Mouse (Mus musculus) testis, adult 2 months (tissue): Measurements from ENCODE around the gene Rnf26. TPM values are rescaled to one million over a fixed set of nuclear protein-coding genes. Genes with fewer than 3 reads are reported as not detected.
A peak's percentile ranks its signal among the peaks of the same experiment; 100 is the strongest.

Experiments used
- H3K27ac ChIP-seq: fragments of 200-500 bp; 2 replicates; pipeline ENCODE4 v1.5.1; 2012; ENCODE audit warnings: low read depth, low read length; ENCODE audit not compliant: control insufficient read depth, insufficient read depth
- H3K27me3 ChIP-seq: fragments of 200-500 bp; 2 replicates; pipeline ENCODE4 v1.6.1; 2012; ENCODE audit warnings: mild to moderate bottlenecking, low read length, moderate library complexity; ENCODE audit not compliant: control insufficient read depth, insufficient read depth
- H3K36me3 ChIP-seq: fragments of 200-500 bp; 2 replicates; pipeline ENCODE4 v1.6.1; 2012; ENCODE audit warnings: mild to moderate bottlenecking, low read length; ENCODE audit not compliant: control insufficient read depth, insufficient read depth
- H3K4me1 ChIP-seq: fragments of 200-500 bp; 2 replicates; pipeline ENCODE4 v1.6.1; 2012; ENCODE audit warnings: low read length; ENCODE audit not compliant: control insufficient read depth, insufficient read depth
- H3K4me3 ChIP-seq: fragments of 200-500 bp; 2 replicates; pipeline ENCODE4 v1.5.1; 2012; ENCODE audit warnings: low read depth, mild to moderate bottlenecking, low read length, moderate library complexity, mixed read lengths; ENCODE audit not compliant: control insufficient read depth
- CTCF ChIP-seq: fragments of 200-500 bp; IDR thresholded peaks from 2 replicates; pipeline ENCODE4 v1.5.1; 2012; ENCODE audit warnings: low read depth, mild to moderate bottlenecking, inconsistent platforms, low read length, moderate library complexity; ENCODE audit not compliant: control insufficient read depth, insufficient read depth, insufficient replicate concordance
- POLR2A ChIP-seq: fragments of 200-500 bp; IDR thresholded peaks from 2 replicates; pipeline ENCODE4 v1.6.1; 2012; ENCODE audit warnings: low read depth, mild to moderate bottlenecking, inconsistent platforms, low read length, moderate library complexity; ENCODE audit not compliant: control insufficient read depth
- polyA plus RNA-seq: library from polyadenylated mRNA; depleted of rRNA; stranded (reverse); fragments of >200 nt; gene quantifications from 2 replicates; pipeline ENCODE4 v1.2.3, GENCODE M21; 2012; rRNA removed

The Rnf26 gene
- polyA plus RNA-seq, result 37.5 and 38.3 TPM in 2 replicates

DNA sequence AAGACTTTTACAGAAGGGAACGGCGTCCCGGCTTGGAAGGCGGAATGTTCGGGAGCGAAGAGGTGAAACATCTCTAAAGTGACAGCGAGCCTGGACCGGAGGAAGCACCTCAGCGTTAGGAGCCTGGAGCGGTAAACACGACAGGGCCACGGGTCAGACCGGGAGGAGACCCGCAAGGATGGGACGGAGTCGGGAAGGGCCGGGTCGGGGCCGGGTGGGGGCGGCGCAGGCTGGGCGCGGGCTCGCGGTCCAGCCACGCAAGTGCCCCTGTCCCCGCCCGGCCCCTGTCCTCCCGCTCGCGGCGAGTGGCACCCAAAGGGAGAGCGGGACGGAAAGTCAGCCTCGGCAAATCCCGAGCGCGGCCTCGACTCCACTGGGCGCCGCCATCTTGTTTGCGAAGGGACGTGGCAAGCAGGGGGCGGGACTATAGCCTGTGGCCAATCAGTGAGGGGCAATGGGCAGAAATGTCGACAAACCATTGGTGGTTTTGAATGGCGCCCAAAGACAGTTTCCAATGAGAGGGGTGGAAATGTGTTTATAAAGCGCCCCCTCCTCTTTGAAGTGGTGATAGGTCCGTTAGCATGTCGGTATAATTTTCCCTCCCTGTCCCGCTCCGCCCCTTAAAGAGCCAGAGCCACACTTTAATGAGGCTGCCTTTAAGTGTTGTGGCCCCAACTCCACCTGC is at the start of gene Rnf26, which contains the start of gene Gm49380:
TSS of gene Rnf26 (minus strand) at position 413 of the 685 bp plus-strand sequence.
TSS of gene Gm49380 (minus strand) at position 396 of the 685 bp plus-strand sequence.
- Histone ChIP-seq H3K4me1 (peaks cover 14% of the 10 kb centered on the region), H3K27ac (peak within 1 kb of the TSS; percentile 73), H3K27me3 (no peaks in the 10 kb centered on the region), H3K36me3 (no peaks in the 10 kb centered on the region; the same call in 1 of the 2 replicates), H3K4me3 (peak within 1 kb of the TSS; percentile 89)
- TF ChIP-seq CTCF (no peak), POLR2A (peak; percentile 78)

DNA sequence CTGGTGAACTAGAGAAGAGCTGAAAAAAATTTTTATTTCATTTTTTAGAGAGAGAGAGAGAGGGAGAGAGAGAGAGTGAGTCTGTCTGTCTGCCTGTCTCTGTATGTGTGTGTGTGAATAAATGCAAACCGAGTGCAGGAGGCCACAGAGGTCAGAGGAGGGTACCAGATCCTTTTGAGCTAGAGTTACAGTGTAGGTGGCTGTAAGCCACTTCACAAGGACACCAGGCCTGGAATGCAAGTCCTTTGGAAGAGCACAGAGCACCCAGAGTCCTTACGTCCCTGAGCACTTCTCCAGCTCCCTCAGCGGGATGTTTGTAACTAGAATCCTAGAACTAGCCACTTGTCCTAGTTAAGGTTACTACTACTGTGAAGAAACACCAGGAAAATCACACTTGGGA is 46.6 kb upstream of the Rnf26 start:
- Histone ChIP-seq H3K4me1 (no peaks in the 10 kb centered on the region), H3K36me3 (peaks cover 7% of the 10 kb centered on the region), H3K4me3 (no peak overlapping the region), H3K27me3 (no peaks in the 10 kb centered on the region), H3K27ac (no peak overlapping the region)
- TF ChIP-seq POLR2A (no peak), CTCF (no peak)

DNA sequence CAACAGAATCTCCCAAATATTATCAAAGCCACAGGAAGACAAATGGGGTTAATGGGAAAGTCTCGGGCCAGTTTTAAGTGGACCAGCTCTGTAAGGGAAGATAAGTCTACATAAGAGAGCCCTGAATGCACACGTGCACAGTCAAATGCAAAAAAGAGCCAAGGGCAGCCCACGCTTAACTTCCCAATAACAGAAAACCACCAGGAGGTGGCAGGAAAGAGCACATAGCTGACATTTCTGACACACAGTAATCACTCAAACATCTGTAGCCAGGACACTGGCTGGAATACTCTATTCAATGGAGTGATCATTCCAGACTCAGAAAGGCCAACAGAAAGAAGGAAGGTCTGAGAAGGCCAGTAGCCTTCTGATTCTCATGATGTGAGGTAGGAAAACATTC is 34.0 kb upstream of the Rnf26 start:
- Histone ChIP-seq H3K36me3 (no peaks in the 10 kb centered on the region), H3K27me3 (no peaks in the 10 kb centered on the region), H3K27ac (no peak overlapping the region), H3K4me3 (no peak overlapping the region), H3K4me1 (no peaks in the 10 kb centered on the region)
- TF ChIP-seq CTCF (no peak), POLR2A (no peak)

DNA sequence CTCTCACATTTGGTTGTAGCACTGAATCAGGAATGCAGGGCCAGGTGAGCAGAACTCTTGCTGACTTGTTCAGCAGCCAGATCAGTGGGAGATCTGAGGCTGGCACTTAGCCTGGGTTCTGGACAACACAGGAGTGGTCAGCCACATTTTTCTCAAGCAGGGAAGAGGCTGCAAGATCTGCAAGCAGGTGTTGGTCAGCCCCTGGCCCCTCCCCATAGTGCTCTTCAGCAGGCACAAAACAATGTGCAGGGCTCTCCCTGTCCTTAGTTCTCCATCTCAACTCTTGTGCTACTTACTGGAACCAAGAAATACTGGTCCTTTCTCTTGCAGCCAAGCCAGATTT is 31.4 kb upstream of the Rnf26 start:
- H3K4me1 ChIP-seq, result no peaks in the 10 kb centered on the region
- TF ChIP-seq POLR2A, result no peak
- no peak overlapping the region for H3K4me3 ChIP-seq
- H3K36me3 ChIP-seq, result no peaks in the 10 kb centered on the region
- H3K27ac ChIP-seq, result no peak overlapping the region
- no peaks in the 10 kb centered on the region for H3K27me3 ChIP-seq

DNA sequence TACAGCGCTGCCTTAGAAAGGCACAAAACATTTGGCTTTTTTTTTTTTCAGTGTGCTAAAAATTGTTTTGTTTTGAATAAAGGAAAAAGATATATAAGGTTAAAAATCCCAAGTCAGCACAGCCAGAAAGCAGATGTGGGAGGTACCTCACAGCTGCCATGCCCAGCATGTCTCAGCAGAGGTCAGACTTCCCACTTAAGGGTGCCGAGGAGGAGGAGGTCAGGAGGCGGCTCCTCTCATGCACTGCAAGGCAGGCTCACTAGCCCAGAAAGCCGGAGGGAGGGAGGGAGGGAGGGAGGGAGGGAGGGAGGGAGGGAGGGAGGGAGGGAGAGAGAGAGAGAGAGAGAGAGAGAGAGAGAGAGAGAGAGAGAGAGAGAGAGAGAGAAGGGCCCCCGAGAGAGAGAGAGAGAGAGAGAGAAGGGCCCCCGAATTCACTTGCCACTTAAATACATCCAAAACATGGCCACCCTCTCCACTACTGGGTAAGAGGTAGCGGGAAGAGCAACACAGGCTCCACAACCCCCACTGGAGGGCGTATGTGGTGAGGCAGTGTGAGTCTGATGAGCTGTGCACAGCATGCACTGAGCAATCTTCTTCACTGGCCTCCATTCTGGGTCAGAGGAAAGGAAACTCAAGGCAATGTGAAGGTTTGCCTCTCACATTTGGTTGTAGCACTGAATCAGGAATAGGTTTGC is 30.9 kb upstream of the Rnf26 start:
- no peak for TF ChIP-seq POLR2A
- TF ChIP-seq CTCF, result peak; percentile 21; the same call in 1 of the 2 replicates

DNA sequence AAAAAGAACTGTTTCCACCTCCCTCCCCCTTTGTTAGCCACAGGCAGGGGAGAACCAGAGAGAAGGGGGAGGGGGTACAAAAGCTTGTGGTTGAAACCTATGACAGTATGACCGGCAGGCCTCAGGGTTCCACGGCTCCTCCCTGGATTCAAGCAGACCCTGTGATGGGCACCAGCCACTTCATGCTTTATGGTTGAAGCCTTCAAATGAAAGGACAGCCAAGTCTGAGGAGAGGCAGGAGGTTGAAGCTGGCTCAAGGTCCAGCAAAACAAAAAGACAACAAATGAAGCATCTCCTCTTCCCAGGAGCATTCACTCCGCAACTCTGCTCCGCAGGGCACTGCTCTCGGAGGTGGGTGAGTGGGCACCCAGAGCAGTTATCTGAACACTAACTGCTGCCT is 30.1 kb upstream of the Rnf26 start:
- Histone ChIP-seq H3K27ac (no peak overlapping the region; the same call in 1 of the 2 replicates), H3K4me3 (no peak overlapping the region), H3K27me3 (no peaks in the 10 kb centered on the region), H3K4me1 (no peaks in the 10 kb centered on the region), H3K36me3 (no peaks in the 10 kb centered on the region)
- no peak for TF ChIP-seq CTCF
- TF ChIP-seq POLR2A, result no peak

More for the DNA sequence above, 30.9 kb upstream of the Rnf26 start:
- H3K36me3 ChIP-seq, result no peaks in the 10 kb centered on the region
- H3K4me1 ChIP-seq, result no peaks in the 10 kb centered on the region
- H3K27me3 ChIP-seq, result no peaks in the 10 kb centered on the region
- H3K27ac ChIP-seq, result no peak overlapping the region
- H3K4me3 ChIP-seq, result no peak overlapping the region

DNA sequence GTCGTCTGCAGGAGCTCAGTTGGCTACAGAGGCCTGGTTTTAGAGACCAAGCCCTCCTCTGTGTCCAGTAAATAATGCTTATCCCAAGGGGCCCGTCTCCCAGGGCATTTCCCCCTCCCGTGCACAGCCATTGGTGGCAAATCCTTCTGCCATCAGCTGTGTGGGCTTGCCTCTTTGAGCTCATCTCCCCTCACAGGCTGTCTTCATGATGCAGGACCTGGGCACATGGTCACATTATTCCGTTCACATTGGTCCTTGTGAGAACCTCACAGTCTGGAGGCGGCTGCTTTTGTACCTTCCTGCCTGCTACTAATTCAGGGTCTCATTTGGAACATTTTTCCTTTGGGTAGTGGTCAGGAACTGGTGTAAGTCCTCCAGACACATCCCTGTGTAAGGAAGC is 28.6 kb upstream of the Rnf26 start:
- no peaks in the 10 kb centered on the region for H3K27me3 ChIP-seq
- no peak for TF ChIP-seq CTCF
- no peak for TF ChIP-seq POLR2A
- no peak overlapping the region for H3K27ac ChIP-seq
- H3K4me1 ChIP-seq, result no peaks in the 10 kb centered on the region
- H3K4me3 ChIP-seq, result no peak overlapping the region
- no peaks in the 10 kb centered on the region for H3K36me3 ChIP-seq
